Mouse (Mus musculus) stomach, embryonic 14.5 days (tissue): ENCODE data around the gene Nxph1. TPM values are rescaled to one million over a fixed set of nuclear protein-coding genes. Genes with fewer than 3 reads are reported as not detected.
A peak's percentile ranks its signal among the peaks of the same experiment; 100 is the strongest.

Source experiments
- ATAC-seq: fragments of 200-750 bp; cut with Nextera tagmentation; 2 replicates; pipeline ENCODE4 v1.8.0; 2017; ENCODE audit warnings: low read depth, moderate TSS enrichment; ENCODE audit not compliant: insufficient number of reproducible peaks, insufficient read depth, low FRiP score
- H3K27ac ChIP-seq: fragments of 300-500 bp; sonication (generic); 2 replicates; pipeline ENCODE4 v1.5.1; 2014; ENCODE audit warnings: mild to moderate bottlenecking, low read length, moderate library complexity, mixed read lengths
- H3K27me3 ChIP-seq: fragments of 300-500 bp; sonication (generic); 2 replicates; pipeline ENCODE4 v1.6.1; 2014; ENCODE audit warnings: low read length, control low read depth, mixed read lengths; ENCODE audit not compliant: control insufficient read depth, insufficient read depth
- H3K36me3 ChIP-seq: fragments of 300-500 bp; sonication (generic); 2 replicates; pipeline ENCODE4 v1.6.1; 2014; ENCODE audit warnings: mild to moderate bottlenecking, control low read depth, low read length, moderate library complexity, mixed read lengths; ENCODE audit not compliant: control insufficient read depth, insufficient read depth
- H3K4me1 ChIP-seq: fragments of 300-500 bp; sonication (generic); 2 replicates; pipeline ENCODE4 v1.6.1; 2014; ENCODE audit warnings: low read length, control low read depth, mixed read lengths; ENCODE audit not compliant: control insufficient read depth, insufficient read depth
- H3K4me2 ChIP-seq: fragments of 300-500 bp; sonication (generic); replicated peaks from 2 replicates; pipeline ENCODE4 v1.6.1; 2014; ENCODE audit warnings: low read depth, low read length, control low read depth
- H3K4me3 ChIP-seq: fragments of 300-500 bp; sonication (generic); 2 replicates; pipeline ENCODE4 v1.5.1; 2014; ENCODE audit warnings: low read depth, low read length, control low read depth
- H3K9ac ChIP-seq: fragments of 300-500 bp; sonication (generic); replicated peaks from 2 replicates; pipeline ENCODE4 v1.6.1; 2014; ENCODE audit warnings: low read depth, mild to moderate bottlenecking, control low read depth, low read length, moderate library complexity, mixed read lengths
- H3K9me3 ChIP-seq: fragments of 300-500 bp; sonication (generic); 2 replicates; pipeline ENCODE4 v1.6.1; 2016; ENCODE audit warnings: low read depth, low read length, control low read depth; ENCODE audit not compliant: control insufficient read depth
- WGBS: fragments of 180-500 bp; shearing (Covaris S2); extraction: QIAGEN DNeasy Blood & Tissue Kit; methylation state at CpG from one replicate; pipeline ENCODE4 v1.1.7; 2014; 5-methylcytosine and 5-hydroxymethylcytosine counted together
- polyA plus RNA-seq: library from polyadenylated mRNA; unstranded; fragments of >200 nt; fragmentation: Nextera tagmentation; extraction: Ambion mirVana; gene quantifications from 2 replicates; pipeline ENCODE4 v1.2.1, GENCODE M21; 2014

Nxph1 gene
- 0.42 and 0.82 TPM in 2 replicates for polyA plus RNA-seq

- H3K4me1 ChIP-seq = no peaks in the 10 kb centered on the region
- 4% methylated on average over 16 of the region's 16 CpGs for WGBS
- no peaks in the 10 kb centered on the region for H3K36me3 ChIP-seq
- peak within 1 kb of the TSS; percentile 32 for H3K4me2 ChIP-seq
- H3K27ac ChIP-seq = no peak within 1 kb of the TSS
- H3K9ac ChIP-seq = no peak within 1 kb of the TSS
- H3K9me3 ChIP-seq = no peaks in the 10 kb centered on the region
- H3K4me3 ChIP-seq = peak within 1 kb of the TSS; percentile 22
- H3K27me3 ChIP-seq = peaks cover 53% of the 10 kb centered on the region
- no peak for ATAC-seq
Observed at GRCm38 (mm10) chr6:8948131-8948470, at the start of gene Nxph1. Gene Nxph1, plus strand, starts transcription at chr6:8948431.

- no peaks in the 10 kb centered on the region for H3K9me3 ChIP-seq
- no peaks in the 10 kb centered on the region for H3K36me3 ChIP-seq
- no peaks in the 10 kb centered on the region for H3K4me1 ChIP-seq
- H3K4me2 ChIP-seq = no peak overlapping the region
- H3K27ac ChIP-seq = no peak overlapping the region
- no peaks in the 10 kb centered on the region for H3K27me3 ChIP-seq
- H3K9ac ChIP-seq = no peak overlapping the region
- 81% methylated on average over 7 of the region's 7 CpGs for WGBS
- no peak for ATAC-seq
- H3K4me3 ChIP-seq = no peak overlapping the region
Observed at GRCm38 (mm10) chr6:8900021-8900728, 48.1 kb upstream of the Nxph1 start.

- Histone ChIP-seq H3K27me3 (no peaks in the 10 kb centered on the region), H3K9me3 (no peaks in the 10 kb centered on the region), H3K27ac (no peak overlapping the region), H3K4me3 (no peak overlapping the region), H3K9ac (no peak overlapping the region), H3K36me3 (no peaks in the 10 kb centered on the region), H3K4me1 (no peaks in the 10 kb centered on the region), H3K4me2 (no peak overlapping the region)
- 81% methylated on average over 2 of the region's 2 CpGs for WGBS
- ATAC-seq = no peak
Observed at GRCm38 (mm10) chr6:8900729-8901122, 47.5 kb upstream of the Nxph1 start.

GRCm38 (mm10) chr6:8907917-8908316 is 40.3 kb upstream of the Nxph1 start:
- no peak overlapping the region for H3K9ac ChIP-seq
- ATAC-seq = no peak
- H3K9me3 ChIP-seq = no peaks in the 10 kb centered on the region
- 67% methylated on average over 3 of the region's 3 CpGs for WGBS
- H3K4me1 ChIP-seq = no peaks in the 10 kb centered on the region
- no peak overlapping the region for H3K27ac ChIP-seq
- H3K27me3 ChIP-seq = no peaks in the 10 kb centered on the region
- no peak overlapping the region for H3K4me2 ChIP-seq
- H3K4me3 ChIP-seq = no peak overlapping the region
- no peaks in the 10 kb centered on the region for H3K36me3 ChIP-seq

- no peak for ATAC-seq
- H3K36me3 ChIP-seq = no peaks in the 10 kb centered on the region
- H3K4me3 ChIP-seq = no peak overlapping the region
- no peaks in the 10 kb centered on the region for H3K27me3 ChIP-seq
- no peak overlapping the region for H3K27ac ChIP-seq
- H3K9me3 ChIP-seq = no peaks in the 10 kb centered on the region
- H3K4me1 ChIP-seq = no peaks in the 10 kb centered on the region
- H3K4me2 ChIP-seq = no peak overlapping the region
- no peak overlapping the region for H3K9ac ChIP-seq
Observed at GRCm38 (mm10) chr6:8913404-8913803, 34.8 kb upstream of the Nxph1 start.

- no peak overlapping the region for H3K9ac ChIP-seq
- H3K4me3 ChIP-seq = no peak overlapping the region
- H3K4me1 ChIP-seq = no peaks in the 10 kb centered on the region
- H3K36me3 ChIP-seq = no peaks in the 10 kb centered on the region
- ATAC-seq = no peak
- no peak overlapping the region for H3K4me2 ChIP-seq
- 82% methylated on average over 3 of the region's 3 CpGs for WGBS
- no peak overlapping the region for H3K27ac ChIP-seq
- no peaks in the 10 kb centered on the region for H3K9me3 ChIP-seq
- H3K27me3 ChIP-seq = no peaks in the 10 kb centered on the region
Observed at GRCm38 (mm10) chr6:8914682-8915081, 33.5 kb upstream of the Nxph1 start.

GRCm38 (mm10) chr6:8924481-8924880 is 23.8 kb upstream of the Nxph1 start:
- no peak overlapping the region for H3K9ac ChIP-seq
- H3K27ac ChIP-seq = no peak overlapping the region
- H3K4me1 ChIP-seq = no peaks in the 10 kb centered on the region
- H3K9me3 ChIP-seq = no peaks in the 10 kb centered on the region
- H3K27me3 ChIP-seq = no peaks in the 10 kb centered on the region
- ATAC-seq = no peak
- no peaks in the 10 kb centered on the region for H3K36me3 ChIP-seq
- 61% methylated on average over 6 of the region's 6 CpGs for whole genome bisulfite sequencing
- H3K4me3 ChIP-seq = no peak overlapping the region
- no peak overlapping the region for H3K4me2 ChIP-seq

- H3K27me3 ChIP-seq = no peaks in the 10 kb centered on the region
- H3K9me3 ChIP-seq = no peaks in the 10 kb centered on the region
- H3K4me1 ChIP-seq = no peaks in the 10 kb centered on the region
- 50% methylated on average over 5 of the region's 5 CpGs for WGBS
- H3K27ac ChIP-seq = no peak overlapping the region
- ATAC-seq = no peak
- H3K4me2 ChIP-seq = no peak overlapping the region
- no peak overlapping the region for H3K9ac ChIP-seq
- no peak overlapping the region for H3K4me3 ChIP-seq
- no peaks in the 10 kb centered on the region for H3K36me3 ChIP-seq
Observed at GRCm38 (mm10) chr6:8935241-8935640, 13.0 kb upstream of the Nxph1 start.

GRCm38 (mm10) chr6:8935705-8936104 is 12.5 kb upstream of the Nxph1 start:
- Histone ChIP-seq H3K27ac (no peak overlapping the region), H3K4me3 (no peak overlapping the region), H3K36me3 (no peaks in the 10 kb centered on the region), H3K9me3 (no peaks in the 10 kb centered on the region), H3K4me2 (0 out of 2 replicates have a peak overlapping the region, but pooled peaks have one; percentile 10), H3K27me3 (no peaks in the 10 kb centered on the region), H3K9ac (no peak overlapping the region), H3K4me1 (no peaks in the 10 kb centered on the region)
- 0 out of 2 replicates have a peak, but pooled peaks have one; percentile 42 for ATAC-seq
- 13% methylated on average over 5 of the region's 5 CpGs for WGBS
